Mouse (Mus musculus) ovary, postnatal 14 days (tissue): ENCODE data around the gene Pitpnc1.
"Not testable (repeated sequence)": the region's sequence is repeated elsewhere in the genome, so short reads cannot be mapped to it uniquely, and the experiment has no call there.

ENCODE experiments used
- DNase-seq: peaks from one replicate; pipeline ENCODE4 v3.0.0; 2022; ENCODE audit warnings: low spot score

Gene Pitpnc1

GRCm38 (mm10) chr11:107470521-107471041, at the start of gene Pitpnc1:
Pitpnc1 (minus strand) TSS chr11:107470699.
- peak; percentile 59 for DNase-seq

DNA sequence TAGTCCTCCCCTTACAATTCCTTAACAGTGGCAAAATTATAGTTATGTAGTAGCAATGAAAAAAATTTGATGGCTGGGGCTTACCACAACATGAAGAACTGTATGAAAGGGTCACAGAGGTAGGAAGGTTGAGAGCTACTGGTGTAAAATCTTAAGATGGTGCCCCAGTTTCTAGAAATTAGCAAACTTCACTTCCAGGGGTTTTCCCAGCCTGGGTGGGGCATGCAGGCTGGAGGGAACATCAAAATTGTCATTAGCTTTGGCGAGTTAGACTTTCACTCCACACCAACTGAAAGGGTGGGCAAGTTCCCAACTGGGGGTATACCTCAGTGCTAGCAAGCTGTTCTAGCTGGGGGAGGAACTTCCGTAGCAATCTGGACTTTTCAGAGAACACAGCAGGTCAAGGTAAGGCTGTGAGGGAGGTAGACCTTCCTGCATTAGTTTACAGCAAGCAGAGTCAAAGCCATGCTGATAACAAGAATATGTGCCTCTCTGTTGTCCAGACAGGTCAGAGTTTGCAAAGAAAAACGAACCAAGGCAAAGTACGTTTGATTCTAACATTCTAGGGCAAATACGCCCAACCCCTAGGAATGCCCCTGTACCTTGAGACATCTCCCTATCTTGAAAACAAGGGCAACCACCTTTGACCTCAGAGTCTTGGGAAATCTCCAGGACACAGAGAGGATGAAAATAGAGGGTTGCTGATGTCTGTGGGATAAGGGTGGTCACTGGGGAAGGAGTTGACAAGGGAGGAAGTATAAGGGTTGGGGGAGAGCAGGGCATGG, 48.3 kb upstream of the Pitpnc1 start:
- DNase-seq: no peak

DNA sequence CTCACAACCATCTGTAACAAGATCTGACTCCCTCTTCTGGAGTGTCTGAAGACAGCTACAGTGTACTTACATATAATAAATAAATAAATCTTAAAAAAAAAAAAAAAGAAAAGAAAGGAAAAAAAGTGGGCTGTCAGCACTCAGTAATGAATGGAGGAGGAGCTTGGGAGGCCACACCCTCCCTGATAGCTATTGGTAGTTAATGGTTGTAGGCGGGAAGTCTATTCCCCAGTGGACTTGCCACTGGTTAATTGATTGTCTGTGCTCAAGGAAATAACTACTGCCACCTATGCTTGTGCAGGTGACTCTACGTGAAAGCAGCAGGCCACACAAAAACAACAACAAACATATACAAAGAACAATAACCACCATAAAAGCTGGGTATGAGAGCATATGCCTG, 45.9 kb upstream of the Pitpnc1 start:
- no peak for DNase-seq

DNA sequence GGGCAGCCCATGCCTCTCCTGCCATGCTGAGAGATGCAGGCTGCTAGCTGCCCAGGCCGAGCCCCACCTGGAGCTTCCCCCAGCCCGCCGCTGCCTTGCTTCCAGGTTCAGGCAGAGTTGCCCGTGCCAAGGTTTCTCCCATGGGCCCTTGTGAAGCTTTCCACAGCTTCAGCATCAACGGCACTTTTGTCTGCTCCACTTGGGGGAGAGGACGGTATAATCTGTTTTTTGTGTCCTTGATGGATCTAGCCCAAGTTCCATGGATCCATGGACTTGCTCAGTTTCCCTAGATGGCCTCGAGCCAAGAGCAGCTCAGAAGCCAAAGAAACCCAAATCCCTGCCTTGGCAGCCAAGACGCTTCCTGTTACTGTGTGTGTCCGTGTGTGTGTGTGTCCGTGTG, 42.5 kb upstream of the Pitpnc1 start:
- DNase-seq: no peak

- DNase-seq: peak; percentile 44
These were observed 41.5 kb upstream of the Pitpnc1 start for GRCm38 (mm10) chr11:107511954-107512353.

DNA sequence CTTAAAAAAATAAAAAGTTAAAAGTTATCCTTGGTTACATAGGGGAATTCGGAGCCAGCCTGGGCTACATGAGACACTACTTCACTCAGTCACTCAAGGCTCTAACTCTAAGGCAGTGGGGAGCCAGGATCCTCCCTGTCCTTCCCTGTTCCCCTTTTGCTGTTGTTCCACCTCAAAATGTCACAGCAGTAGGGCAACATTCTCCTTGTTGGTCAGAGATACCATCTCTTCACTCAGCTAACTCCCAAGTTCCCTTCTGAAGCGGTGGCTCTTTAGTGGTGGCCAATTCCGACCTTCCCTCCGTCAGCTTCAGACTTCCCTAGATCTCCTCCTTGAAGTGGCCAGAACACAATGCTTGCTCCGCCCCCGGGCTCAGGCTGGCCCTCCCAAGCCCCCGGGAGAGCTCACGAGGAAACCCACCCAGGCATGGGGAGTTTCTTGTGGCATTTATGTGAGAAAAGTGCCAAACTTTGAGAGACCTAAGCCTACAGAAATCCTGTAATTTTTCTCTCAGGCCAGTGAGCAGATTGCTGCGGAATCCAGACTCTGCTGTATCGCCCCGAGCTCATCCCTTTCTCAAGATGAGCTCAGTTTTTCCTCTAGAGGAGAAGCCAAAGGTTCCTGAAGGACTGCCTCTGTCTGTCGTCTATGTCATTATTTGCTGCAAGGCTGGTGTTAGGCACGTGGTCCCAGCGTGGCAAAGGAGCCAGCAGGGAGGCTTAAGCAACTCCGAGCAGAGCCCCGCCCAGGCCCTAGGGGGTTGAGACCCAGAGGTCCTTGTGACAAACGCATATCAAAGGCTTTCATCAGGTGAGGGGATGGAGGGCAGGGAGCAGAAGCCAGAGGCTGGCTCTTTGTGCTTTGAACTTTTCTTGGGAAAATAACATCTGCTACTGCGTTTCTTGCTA, 40.1 kb upstream of the Pitpnc1 start:
- DNase-seq: peak; percentile 9

DNA sequence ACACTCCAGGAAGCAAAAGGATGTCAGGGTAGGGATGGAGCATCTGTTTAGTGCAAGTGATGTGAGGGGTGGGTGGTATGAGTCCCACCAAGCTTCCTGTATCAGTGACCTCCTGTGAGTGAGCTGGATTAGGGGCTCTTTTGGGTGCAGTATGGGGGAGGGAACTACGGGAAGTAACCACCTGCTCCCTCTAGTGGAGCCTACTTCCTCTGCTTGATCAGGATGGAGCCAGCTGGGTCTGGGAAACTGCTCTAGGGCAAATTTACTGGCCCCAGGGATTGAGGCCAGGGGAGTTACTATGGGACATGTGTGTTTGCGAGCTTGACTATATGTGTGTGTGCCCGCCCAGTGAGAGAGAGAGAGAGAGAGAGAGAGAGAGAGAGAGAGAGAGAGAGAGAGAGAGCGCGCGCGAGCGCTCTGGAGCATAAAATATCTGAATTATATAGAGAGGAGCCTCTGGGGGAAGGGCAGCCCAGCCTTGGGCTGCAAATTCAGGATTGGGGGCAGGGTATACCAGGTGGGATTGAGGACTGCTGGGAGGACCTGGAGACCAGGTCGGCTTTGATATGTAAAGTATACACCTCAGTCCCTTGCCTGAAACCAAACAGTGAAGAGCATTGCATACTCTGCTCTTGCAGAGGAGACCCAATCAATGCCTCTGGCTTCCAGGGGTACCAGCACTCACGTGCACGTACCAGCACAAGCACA, 39.3 kb upstream of the Pitpnc1 start:
- DNase-seq: no peak

DNA sequence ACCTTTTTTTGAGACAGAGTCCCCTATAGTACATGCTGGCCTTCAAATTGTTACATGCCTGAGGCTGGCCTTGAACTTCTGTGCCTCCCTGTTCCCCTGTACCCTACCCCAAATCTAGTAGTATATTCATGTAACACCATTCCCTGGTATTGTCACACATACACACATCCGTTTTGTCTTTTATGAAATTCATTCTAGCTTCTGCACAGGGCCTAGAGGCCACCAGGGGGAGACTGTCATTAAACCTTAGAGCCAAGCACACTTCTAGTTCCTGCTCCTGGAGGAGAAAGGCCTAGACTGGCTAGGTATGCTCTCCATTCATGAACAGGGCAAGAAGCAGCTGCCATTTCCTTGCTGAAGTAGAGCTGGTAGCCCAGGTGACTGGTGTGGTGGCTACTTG, 35.8 kb upstream of the Pitpnc1 start:
- DNase-seq: no peak

DNA sequence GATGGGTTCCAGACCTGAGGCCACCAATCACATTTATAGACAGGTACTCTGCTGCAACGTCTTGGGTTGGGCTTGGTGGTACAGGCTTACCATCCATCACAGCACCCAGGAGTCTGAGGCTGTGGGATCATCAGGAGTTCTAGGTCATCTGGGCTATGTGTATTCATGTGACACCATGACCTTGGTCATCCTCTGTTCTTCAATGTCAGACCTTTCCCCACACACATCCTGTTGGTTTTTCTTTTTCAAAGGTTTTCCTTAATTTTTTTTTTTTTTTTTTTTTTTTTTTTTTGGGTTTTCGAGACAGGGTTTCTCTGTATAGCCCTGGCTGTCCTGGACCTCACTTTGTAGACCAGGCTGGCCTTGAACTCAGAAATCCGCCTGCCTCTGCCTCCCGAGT, 33.9 kb upstream of the Pitpnc1 start:
- not testable (repeated sequence) for DNase-seq

DNA sequence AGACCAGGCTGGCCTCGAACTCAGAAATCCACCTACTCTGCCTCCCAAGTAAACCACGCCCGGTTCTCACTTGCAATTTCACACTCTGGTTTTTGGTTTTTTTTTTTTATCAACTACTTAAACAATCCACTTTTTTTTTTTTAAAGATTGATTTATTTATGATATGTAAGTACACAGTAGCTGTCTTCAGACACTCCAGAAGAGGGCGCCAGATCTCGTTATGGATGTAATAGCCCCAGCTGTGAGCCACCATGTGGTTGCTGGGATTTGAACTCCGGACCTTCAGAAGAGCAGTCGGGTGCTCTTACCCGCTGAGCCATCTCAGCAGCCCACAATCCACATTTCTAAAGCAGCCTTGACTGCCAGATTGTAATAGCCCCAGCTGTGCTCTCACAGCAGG, 32.3 kb upstream of the Pitpnc1 start:
- DNase-seq: no peak

- DNase-seq: no peak
These were observed 13.8 kb upstream of the Pitpnc1 start for GRCm38 (mm10) chr11:107484341-107484740.

- no peak for DNase-seq
These were observed 9.3 kb upstream of the Pitpnc1 start for GRCm38 (mm10) chr11:107479862-107480203.

- DNase-seq: peak; percentile 95
These were observed 8.8 kb upstream of the Pitpnc1 start, which contains the start of gene Psmd12 for GRCm38 (mm10) chr11:107479053-107479861. Psmd12 (plus strand) TSS chr11:107479484.

DNA sequence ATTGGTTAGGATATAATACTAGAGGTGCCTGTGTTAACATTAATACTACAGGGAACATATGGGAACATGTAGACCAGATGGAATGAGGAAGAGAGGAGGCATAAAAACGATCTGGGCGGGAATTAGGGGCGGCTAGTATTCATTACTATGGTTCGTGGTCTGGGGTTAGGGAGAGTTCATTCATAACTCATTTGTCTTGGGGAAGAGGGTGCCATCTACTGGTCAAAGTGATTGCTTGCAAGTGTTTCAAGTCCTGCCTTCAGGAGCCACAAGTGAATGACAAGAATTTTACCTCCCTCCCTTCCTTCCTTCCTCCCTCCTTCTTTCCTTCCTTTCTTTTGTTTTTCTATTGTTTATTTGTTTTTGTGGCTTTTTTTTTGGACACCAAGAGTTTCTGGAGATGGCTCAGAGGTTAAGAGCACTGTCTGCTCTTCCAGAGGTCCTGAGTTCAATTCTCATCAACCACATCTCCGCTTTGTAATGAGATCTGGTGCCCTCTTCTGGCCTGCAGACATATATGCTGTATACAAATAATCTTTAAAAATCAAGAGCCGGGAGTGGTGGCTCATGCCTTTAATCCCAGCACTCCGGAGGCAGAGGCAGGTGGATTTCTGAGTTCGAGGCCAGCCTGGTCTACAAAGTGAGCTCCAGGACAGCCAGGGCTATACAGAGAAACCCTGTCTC, 2.8 kb upstream of the Pitpnc1 start:
- DNase-seq: peak; percentile 28

DNA sequence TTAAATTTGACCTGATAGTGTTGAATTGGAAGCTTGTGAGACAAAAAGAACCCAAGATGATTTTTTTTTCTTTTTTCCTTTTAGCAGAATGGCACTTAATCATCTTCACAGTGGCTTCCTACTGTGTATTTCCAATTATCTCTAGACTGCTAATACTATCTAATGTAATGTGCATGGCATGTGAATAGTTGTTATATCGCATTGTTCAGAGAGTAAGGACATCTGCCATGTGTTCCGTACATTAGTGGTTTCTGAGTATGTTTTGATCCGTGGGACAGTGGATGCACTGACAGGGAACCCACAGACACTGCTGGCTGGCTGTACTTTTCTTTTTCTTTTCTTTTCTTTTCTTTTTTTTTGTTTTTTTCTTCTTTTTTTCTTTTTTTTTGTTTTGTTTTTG, 1.8 kb upstream of the Pitpnc1 start:
- no peak for DNase-seq

DNA sequence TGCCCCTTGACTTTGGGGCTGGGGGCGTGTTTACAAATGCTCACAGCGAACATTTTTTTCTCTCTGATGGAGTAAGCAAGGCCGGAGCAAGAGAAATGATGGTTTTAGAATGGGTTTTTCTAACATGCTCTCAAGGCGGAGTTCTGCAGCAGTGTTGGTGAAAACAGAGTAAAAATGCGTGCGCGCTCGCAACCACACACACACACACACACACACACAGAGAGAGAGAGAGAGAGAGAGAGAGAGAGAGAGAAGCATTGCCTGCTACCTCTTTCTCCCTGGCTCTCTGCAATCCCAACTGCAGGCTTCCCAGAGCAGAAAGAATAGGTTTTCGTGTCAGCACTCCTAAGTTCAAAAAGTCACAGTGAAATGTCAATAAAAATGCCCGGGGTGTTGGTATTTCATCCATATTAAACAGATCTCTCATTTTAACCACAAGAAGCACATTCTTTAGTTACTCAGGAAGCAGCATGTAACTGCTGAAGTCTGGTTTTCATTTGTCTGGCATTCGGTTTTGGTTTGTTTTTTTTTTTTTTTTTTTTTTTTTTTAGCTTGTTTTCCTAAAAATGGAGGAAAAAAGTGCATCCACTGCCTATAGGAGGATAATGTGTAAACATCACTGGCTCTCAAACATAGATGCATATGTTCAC, 697 bp upstream of the Pitpnc1 start:
- no peak for DNase-seq

DNA sequence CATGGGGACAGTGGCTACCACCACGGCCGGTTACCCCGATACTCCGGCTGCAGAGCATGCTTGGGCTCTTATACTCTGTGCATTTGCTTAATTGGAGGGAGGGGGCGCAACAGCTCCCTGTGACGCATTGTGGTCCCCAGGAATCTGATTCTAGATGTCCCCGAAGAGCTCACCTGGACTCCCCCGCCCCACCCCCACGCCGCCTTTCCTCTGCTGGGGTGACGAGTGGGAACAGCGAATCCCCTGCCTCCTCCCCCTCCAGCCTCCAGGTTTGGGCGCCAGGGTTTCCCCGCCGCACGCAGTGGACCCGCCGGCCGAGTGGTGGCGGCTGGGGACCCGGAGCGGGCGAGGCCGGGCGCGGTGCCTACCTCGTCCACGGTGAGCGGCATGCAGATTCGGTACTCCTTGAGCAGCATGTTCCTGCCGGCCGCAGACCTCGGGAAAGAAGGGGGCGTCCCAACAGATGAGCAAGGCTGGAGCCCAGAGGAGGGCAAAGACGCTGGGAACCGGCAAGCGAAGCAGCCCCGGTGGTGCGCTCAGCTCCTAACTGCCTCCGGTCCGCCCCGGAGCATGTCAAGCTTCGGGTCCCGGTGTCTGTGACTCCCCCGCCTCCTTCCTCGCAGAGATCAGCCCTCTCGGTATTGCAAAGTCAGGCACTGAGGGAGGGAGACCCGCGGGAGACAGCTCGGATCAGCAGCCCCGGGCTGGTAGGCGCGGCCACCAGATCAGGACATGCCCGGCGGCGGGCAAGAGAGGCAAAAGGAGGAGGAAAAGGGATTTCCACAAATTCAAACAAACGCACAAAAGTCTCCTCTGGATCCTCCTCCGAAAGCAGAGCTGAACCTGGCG, 752 bp downstream of the Pitpnc1 start:
- DNase-seq: peak; percentile 40

DNA sequence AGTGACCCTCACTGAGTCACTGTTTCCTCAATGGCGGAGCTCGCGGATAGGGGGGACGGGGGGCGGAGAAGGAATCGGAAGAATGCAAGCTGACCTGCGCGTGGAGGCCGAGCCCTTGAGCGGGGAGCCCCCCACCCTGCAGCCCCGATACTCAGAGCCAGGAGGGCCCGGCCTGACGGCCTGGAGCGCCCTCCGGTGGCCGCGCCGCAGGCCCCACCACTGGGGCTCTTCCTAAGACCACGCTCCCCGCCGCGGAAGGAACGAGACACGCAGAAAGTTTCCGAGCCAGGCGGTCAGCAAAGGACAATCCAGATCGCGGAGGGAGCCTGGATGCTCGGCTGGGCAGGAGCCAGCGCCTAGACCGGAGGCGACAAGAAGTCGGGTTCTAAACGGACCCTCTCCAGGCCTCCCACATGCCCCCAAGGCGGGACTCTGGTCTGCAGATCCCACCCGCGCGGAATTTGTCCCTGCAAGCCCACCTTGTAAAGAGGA, 1.4 kb downstream of the Pitpnc1 start:
- DNase-seq: peak; percentile 71
